Mouse (Mus musculus) lung, adult 2 months (tissue): ENCODE data around the gene Pgrmc2. TPM values are rescaled to one million over a fixed set of nuclear protein-coding genes. Genes with fewer than 3 reads are reported as not detected.

ENCODE experiments used
- DNase-seq: peaks from one replicate; pipeline ENCODE4 v3.0.0; 2022
- H3K4me1 ChIP-seq: fragments of 200-500 bp; 2 replicates; pipeline ENCODE4 v1.6.1; 2011; ENCODE audit warnings: low read length; ENCODE audit not compliant: control insufficient read depth, insufficient read depth
- H3K4me3 ChIP-seq: fragments of 200-500 bp; replicated peaks from 2 replicates; pipeline ENCODE3; 2011; ENCODE audit warnings: low read depth, mild to moderate bottlenecking, control low read depth, low read length; ENCODE audit errors: extremely low read depth
- CTCF ChIP-seq: fragments of 200-500 bp; IDR thresholded peaks from 2 replicates; pipeline ENCODE4 v1.5.1; 2011; ENCODE audit warnings: mild to moderate bottlenecking, low read length, control low read depth; ENCODE audit not compliant: insufficient read depth
- POLR2A ChIP-seq: fragments of 200-500 bp; IDR thresholded peaks from 2 replicates; pipeline ENCODE4 v1.6.1; 2011; ENCODE audit warnings: low read depth, mild to moderate bottlenecking, control low read depth, low read length, borderline replicate concordance; ENCODE audit errors: extremely low read depth
- WGBS: fragments of 180-500 bp; shearing (Covaris S2); methylation state at CpG from one replicate; pipeline ENCODE4 v1.1.7; 2018; 5-methylcytosine and 5-hydroxymethylcytosine counted together
- polyA plus RNA-seq: library from polyadenylated mRNA; depleted of rRNA; stranded (reverse); fragments of >200 nt; gene quantifications from 2 replicates; pipeline ENCODE4 v1.2.3, GENCODE M21; 2012; rRNA removed

The Pgrmc2 gene
- polyA plus RNA-seq, 1 experiment, result 15.8 TPM

- Histone ChIP-seq H3K4me1 (no peaks in the 10 kb centered on the region), H3K4me3 (no peak overlapping the region)
- DNase-seq, result no peak
- no peak for TF ChIP-seq CTCF
- no peak for TF ChIP-seq POLR2A
- WGBS, result 71% methylated on average over 4 of the region's 4 CpGs
These were observed 40.5 kb downstream of the Pgrmc2 start for GRCm38 (mm10) chr3:41042195-41042938.

GRCm38 (mm10) chr3:41041241-41041640 lies 41.6 kb downstream of the Pgrmc2 start:
- Histone ChIP-seq H3K4me3 (no peak overlapping the region), H3K4me1 (no peaks in the 10 kb centered on the region)
- no peak for DNase-seq
- WGBS, result 66% methylated on average over 5 of the region's 5 CpGs
- TF ChIP-seq POLR2A (no peak), CTCF (no peak)

GRCm38 (mm10) chr3:41038297-41038916 lies 44.4 kb downstream of the Pgrmc2 start:
- WGBS, result 76% methylated on average over 5 of the region's 5 CpGs
- DNase-seq, result no peak
- no peak overlapping the region for H3K4me3 ChIP-seq
- TF ChIP-seq CTCF, result no peak
- no peak for TF ChIP-seq POLR2A
- H3K4me1 ChIP-seq, result no peaks in the 10 kb centered on the region

GRCm38 (mm10) chr3:41031286-41032210 lies 51.3 kb downstream of the Pgrmc2 start:
- Histone ChIP-seq H3K4me3 (no peak overlapping the region), H3K4me1 (no peaks in the 10 kb centered on the region)
- DNase-seq, result no peak
- WGBS, result 71% methylated on average over 12 of the region's 12 CpGs
- TF ChIP-seq POLR2A (no peak), CTCF (no peak)

- no peak for TF ChIP-seq CTCF
- no peak for TF ChIP-seq POLR2A
- H3K4me3 ChIP-seq, result no peak overlapping the region
- no peaks in the 10 kb centered on the region for H3K4me1 ChIP-seq
- 79% methylated on average over 1 of the region's 1 CpGs for WGBS
- no peak for DNase-seq
These were observed 52.1 kb downstream of the Pgrmc2 start for GRCm38 (mm10) chr3:41030705-41031104.

- no peak overlapping the region for H3K4me3 ChIP-seq
- H3K4me1 ChIP-seq, result no peaks in the 10 kb centered on the region
- TF ChIP-seq POLR2A, result no peak
- TF ChIP-seq CTCF, result no peak
- DNase-seq, result no peak
- WGBS, result 49% methylated on average over 6 of the region's 6 CpGs
These were observed 60.9 kb downstream of the Pgrmc2 start for GRCm38 (mm10) chr3:41021980-41022379.

- H3K4me3 ChIP-seq, result no peak overlapping the region
- no peak for TF ChIP-seq POLR2A
- no peak for TF ChIP-seq CTCF
- no peaks in the 10 kb centered on the region for H3K4me1 ChIP-seq
- no peak for DNase-seq
- WGBS, result 75% methylated on average over 7 of the region's 7 CpGs
These were observed 62.2 kb downstream of the Pgrmc2 start for GRCm38 (mm10) chr3:41020687-41021086.

GRCm38 (mm10) chr3:41018022-41018608 lies 64.7 kb downstream of the Pgrmc2 start:
- TF ChIP-seq POLR2A (no peak), CTCF (no peak)
- Histone ChIP-seq H3K4me1 (no peaks in the 10 kb centered on the region), H3K4me3 (no peak overlapping the region)
- WGBS, result 66% methylated on average over 3 of the region's 3 CpGs
- no peak for DNase-seq

Other genes starting within 250 kb of the Pgrmc2 start
- gene Mfsd8, start 236.2 kb downstream of the Pgrmc2 start, polyA plus RNA-seq, result 2.8 and 4.4 TPM in 2 replicates
- gene Abhd18, start 236.1 kb downstream of the Pgrmc2 start, polyA plus RNA-seq, result 2.5 and 3.0 TPM in 2 replicates
- not detected in 2 replicates for gene 1700034I23Rik, start 180.5 kb downstream of the Pgrmc2 start, polyA plus RNA-seq
- 3.7 and 4.4 TPM in 2 replicates for gene Larp1b, start 133.2 kb downstream of the Pgrmc2 start, polyA plus RNA-seq